Mouse (Mus musculus): Measurements from ENCODE around the gene Armcx4. TPM values are rescaled to one million over a fixed set of nuclear protein-coding genes. Genes with fewer than 3 reads are reported as not detected.

Gene Armcx4
- 1 to 10 TPM; 2.7 to 4.7 TPM for total RNA-seq (2023)

DNA sequence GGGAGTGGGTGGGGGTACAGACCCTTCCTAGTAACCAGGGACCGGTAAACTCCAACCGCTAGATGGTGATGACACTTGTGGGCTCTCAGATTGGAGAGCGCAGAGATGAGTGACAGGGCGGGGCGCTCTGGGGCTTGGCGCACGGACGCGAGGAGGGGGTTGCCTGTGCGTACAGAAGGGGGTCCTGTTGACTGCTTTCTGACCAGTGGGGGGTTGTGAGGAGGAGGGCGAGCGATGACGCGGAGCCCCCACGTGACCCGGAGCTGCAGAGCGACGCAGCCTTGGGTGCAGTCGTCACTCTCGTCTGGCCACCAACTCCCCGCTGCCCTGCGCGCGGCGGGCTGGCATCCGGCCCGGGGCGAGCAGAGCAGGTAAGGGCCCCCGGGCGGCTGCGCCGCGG lies at the start of gene Armcx4:
Gene Armcx4, plus strand, starts transcription at position 253 of the 400 bp plus-strand sequence.

GRCm38 (mm10) chrX:134717752-134718308 lies 31.5 kb downstream of the Armcx4 start, which contains the start of gene Armcx1:
Gene Armcx1 (plus strand): TSS chrX:134717963.

Other genes starting within 250 kb of the Armcx4 start
- not detected for gene Taf7l, start 210.0 kb upstream of the Armcx4 start, total RNA-seq (2023)
- 10 to 100 TPM; 15.8 to 16.0 TPM for gene Timm8a1, start 144.7 kb upstream of the Armcx4 start, total RNA-seq (2023)
- gene Btk, start 102.9 kb upstream of the Armcx4 start, total RNA-seq (2023): 1 to 10 TPM; 1.3 to 2.7 TPM
- gene Rpl36a, start 100.9 kb upstream of the Armcx4 start, total RNA-seq (2023): 100 to 1,000 TPM; 656 to 686 TPM
- gene Gla, start 85.4 kb upstream of the Armcx4 start, total RNA-seq (2023): 10 to 100 TPM; 10.7 to 22.1 TPM
- gene Hnrnph2, start 85.3 kb upstream of the Armcx4 start, total RNA-seq (2023): 100 to 1,000 TPM; 102 to 106 TPM
- gene Armcx1, start 31.4 kb downstream of the Armcx4 start, total RNA-seq (2023): 1 to 10 TPM; 1.9 to 3.1 TPM
- 1 to 10 TPM; 1.2 to 2.4 TPM for gene Armcx6, start 64.9 kb downstream of the Armcx4 start, total RNA-seq (2023)
- gene Armcx3, start 70.1 kb downstream of the Armcx4 start, total RNA-seq (2023): 10 to 100 TPM in 1 of 2 experiments, 1 to 10 TPM in 1; 9.6 to 10.7 TPM
- gene Armcx2, start 122.7 kb downstream of the Armcx4 start, total RNA-seq (2023): 10 to 100 TPM; 30.2 to 35.0 TPM

All from T-cell, adult 66 days (primary cell).